Mouse (Mus musculus) CH12.LX (cell line): ENCODE results near the gene Vmn2r89. TPM values are rescaled to one million over a fixed set of nuclear protein-coding genes. Genes with fewer than 3 reads are reported as not detected.

Experiments used
- polyA plus RNA-seq: library from polyadenylated mRNA; unstranded; fragments of >175 nt; gene quantifications from 2 replicates; pipeline ENCODE4 v1.2.1, GENCODE M21; 2012; ENCODE audit warnings: low read depth; ENCODE audit not compliant: insufficient read length
- total RNA-seq, 2 experiments: library from RNA; depleted of rRNA; stranded (reverse); fragments of 300-350 nt in 1 of 2; fragments of >200 nt in 1 of 2; gene quantifications; 2 replicates each; pipeline ENCODE4 v1.2.3; 2012 to 2014

Gene Vmn2r89
- total and polyA plus RNA-seq, 3 experiments, result 0.08 to 0.09 TPM; not detected in 1

Other genes starting within 250 kb of the Vmn2r89 start
- not detected in 2 replicates for gene Ear14, start 248.5 kb upstream of the Vmn2r89 start, total RNA-seq (2012; rRNA removed)
- not detected in 2 replicates for gene Ear14, start 248.5 kb upstream of the Vmn2r89 start, total RNA-seq (2014; rRNA removed)
- not detected in 2 replicates for gene Ear14, start 248.5 kb upstream of the Vmn2r89 start, polyA plus RNA-seq
- gene Rnase2a, start 195.7 kb upstream of the Vmn2r89 start, total RNA-seq (2012; rRNA removed), result not detected in 2 replicates
- not detected in 2 replicates for gene Rnase2a, start 195.7 kb upstream of the Vmn2r89 start, total RNA-seq (2014; rRNA removed)
- not detected in 2 replicates for gene Rnase2a, start 195.7 kb upstream of the Vmn2r89 start, polyA plus RNA-seq
- gene Gm7247, start 90.1 kb upstream of the Vmn2r89 start, total RNA-seq (2012; rRNA removed), result not detected in 2 replicates
- not detected in 2 replicates for gene Gm7247, start 90.1 kb upstream of the Vmn2r89 start, total RNA-seq (2014; rRNA removed)
- gene Gm7247, start 90.1 kb upstream of the Vmn2r89 start, polyA plus RNA-seq, result not detected in 2 replicates
- gene Vmn2r88, start 41.0 kb upstream of the Vmn2r89 start, total RNA-seq (2012; rRNA removed), result not detected in 2 replicates
- gene Vmn2r88, start 41.0 kb upstream of the Vmn2r89 start, total RNA-seq (2014; rRNA removed), result not detected in 2 replicates
- not detected in 2 replicates for gene Vmn2r88, start 41.0 kb upstream of the Vmn2r89 start, polyA plus RNA-seq
- 1.6 and 1.8 TPM in 2 replicates for gene Gm5622, start 100.9 kb downstream of the Vmn2r89 start, total RNA-seq (2012; rRNA removed)
- 0.19 and 0.34 TPM in 2 replicates for gene Gm5622, start 100.9 kb downstream of the Vmn2r89 start, total RNA-seq (2014; rRNA removed)
- gene Gm5622, start 100.9 kb downstream of the Vmn2r89 start, polyA plus RNA-seq, result 0.29 TPM in 1 of 2 replicates, not detected in the other
- not detected in 2 replicates for gene Gm17175, start 122.2 kb downstream of the Vmn2r89 start, total RNA-seq (2012; rRNA removed)
- not detected in 2 replicates for gene Gm17175, start 122.2 kb downstream of the Vmn2r89 start, total RNA-seq (2014; rRNA removed)
- gene Gm17175, start 122.2 kb downstream of the Vmn2r89 start, polyA plus RNA-seq, result not detected in 2 replicates
- gene Gm17174, start 140.3 kb downstream of the Vmn2r89 start, total RNA-seq (2012; rRNA removed), result not detected in 2 replicates
- not detected in 2 replicates for gene Gm17174, start 140.3 kb downstream of the Vmn2r89 start, total RNA-seq (2014; rRNA removed)
- not detected in 2 replicates for gene Gm17174, start 140.3 kb downstream of the Vmn2r89 start, polyA plus RNA-seq
- not detected in 2 replicates for gene Gm17078, start 159.5 kb downstream of the Vmn2r89 start, total RNA-seq (2012; rRNA removed)
- not detected in 2 replicates for gene Gm17078, start 159.5 kb downstream of the Vmn2r89 start, total RNA-seq (2014; rRNA removed)
- not detected in 2 replicates for gene Gm17078, start 159.5 kb downstream of the Vmn2r89 start, polyA plus RNA-seq
- 0.17 and 0.59 TPM in 2 replicates for gene Gm4181, start 183.8 kb downstream of the Vmn2r89 start, total RNA-seq (2012; rRNA removed)
- 2.7 and 3.5 TPM in 2 replicates for gene Gm4181, start 183.8 kb downstream of the Vmn2r89 start, total RNA-seq (2014; rRNA removed)
- 0.70 and 1.6 TPM in 2 replicates for gene Gm4181, start 183.8 kb downstream of the Vmn2r89 start, polyA plus RNA-seq
- not detected in 2 replicates for gene Gm17079, start 243.6 kb downstream of the Vmn2r89 start, total RNA-seq (2012; rRNA removed)
- not detected in 2 replicates for gene Gm17079, start 243.6 kb downstream of the Vmn2r89 start, total RNA-seq (2014; rRNA removed)
- gene Gm17079, start 243.6 kb downstream of the Vmn2r89 start, polyA plus RNA-seq, result not detected in 2 replicates